Mouse (Mus musculus) ES-Bruce4 (cell line): Measurements from ENCODE around the gene Spats2.

Experiments
- CTCF ChIP-seq: IDR thresholded peaks from one replicate; pipeline ENCODE4 v1.8.1; 2011; ENCODE audit warnings: low read depth, low read length
- POLR2A ChIP-seq: IDR thresholded peaks from one replicate; pipeline ENCODE4 v1.8.1; 2011; ENCODE audit warnings: low read length; ENCODE audit not compliant: insufficient read depth

DNA sequence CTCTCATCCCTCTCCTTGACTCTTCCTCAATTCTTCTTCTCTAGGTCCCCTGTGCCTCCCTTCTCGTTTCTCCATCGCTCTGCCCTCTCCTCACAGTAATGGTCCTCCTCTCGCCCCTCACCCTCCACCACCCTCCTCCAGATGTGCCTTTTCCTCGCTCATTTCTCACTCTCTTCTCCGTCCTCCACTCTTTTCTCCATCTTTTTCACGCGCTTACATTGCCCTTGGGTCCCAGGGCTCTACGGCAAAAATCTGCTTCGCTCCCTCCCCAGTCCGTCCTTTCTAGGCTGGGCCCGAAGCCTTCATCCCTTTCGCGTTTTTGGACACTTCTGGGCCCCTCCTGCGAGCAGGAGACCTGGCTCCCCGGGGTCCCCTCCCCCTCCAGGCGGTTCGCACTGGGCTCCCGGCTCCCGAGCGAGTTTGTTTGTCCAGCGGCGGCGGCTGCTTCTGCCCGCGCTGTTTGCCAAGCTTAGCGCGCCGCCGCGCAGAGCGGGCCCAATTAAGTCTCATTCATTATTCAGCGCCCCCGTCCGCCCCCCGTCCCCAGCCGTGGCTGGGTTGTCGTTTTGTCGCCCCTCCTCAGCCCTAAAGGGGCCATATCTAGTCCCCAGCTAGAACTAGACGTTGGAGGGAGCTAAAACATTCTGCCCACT lies 27.8 kb upstream of the Spats2 start:
- TF ChIP-seq CTCF = no peak
- no peak for TF ChIP-seq POLR2A
